Mouse (Mus musculus) CD4-positive, CD25-positive, alpha-beta regulatory T cell, adult 9 weeks (primary cell): ENCODE results near the gene Klhdc4. TPM values are rescaled to one million over a fixed set of nuclear protein-coding genes. Genes with fewer than 3 reads are reported as not detected.

Experiments used
- polyA plus RNA-seq: library from polyadenylated mRNA; unstranded; fragments of 100-300 nt; shearing (Covaris generic); gene quantifications from one replicate; pipeline ENCODE4 v1.2.1, GENCODE M21; 2017

Gene Klhdc4
- polyA plus RNA-seq = 43.8 TPM

DNA sequence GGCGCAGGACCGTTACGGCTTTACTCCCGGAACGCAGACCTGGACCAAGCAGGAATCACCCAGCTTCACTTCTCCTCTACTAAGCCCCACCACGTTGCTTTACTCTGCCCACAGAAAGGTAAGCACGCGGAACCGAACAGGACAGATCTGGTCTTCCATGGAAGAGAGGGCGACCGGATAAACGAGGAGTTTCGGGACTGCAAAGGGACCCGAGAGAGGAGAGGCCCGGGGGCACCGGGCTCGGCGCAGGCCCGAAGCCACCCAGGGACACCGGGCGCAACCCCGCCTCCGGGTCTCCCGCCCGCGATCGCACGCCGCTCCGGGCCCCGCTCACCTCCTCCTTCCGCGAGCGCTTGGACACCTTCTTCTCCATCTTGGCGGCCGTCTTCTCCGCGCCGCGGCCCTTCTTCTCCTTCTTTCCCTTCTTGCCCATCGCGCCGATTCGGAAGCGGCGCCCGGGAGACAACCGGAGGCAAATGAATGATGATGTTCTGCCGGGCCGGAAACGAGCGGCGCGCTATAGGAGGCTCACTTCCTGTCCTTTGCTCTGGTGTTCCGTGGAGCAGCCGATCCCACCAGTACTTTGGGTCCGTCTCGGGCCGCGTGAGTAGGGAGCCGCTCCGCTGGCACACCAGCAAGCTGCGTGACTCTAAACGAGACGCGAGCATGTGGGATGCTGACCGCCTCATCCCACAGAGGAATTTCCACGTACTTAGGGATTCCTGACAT is at the start of gene Klhdc4:
TSS of gene Klhdc4 (minus strand) at position 522 of the 729 bp plus-strand sequence.

Other genes starting within 250 kb of the Klhdc4 start
- gene Map1lc3b, start 239.2 kb downstream of the Klhdc4 start, polyA plus RNA-seq = 382 TPM
- gene Zcchc14, start 176.7 kb downstream of the Klhdc4 start, polyA plus RNA-seq = 0.27 TPM
- 0.26 TPM for gene Jph3, start 99.9 kb downstream of the Klhdc4 start, polyA plus RNA-seq
- 2.6 TPM for gene Slc7a5, start 78.1 kb upstream of the Klhdc4 start, polyA plus RNA-seq
- gene Car5a, start 115.3 kb upstream of the Klhdc4 start, polyA plus RNA-seq = not detected
- gene Banp, start 120.2 kb upstream of the Klhdc4 start, polyA plus RNA-seq = 42.5 TPM